Mouse (Mus musculus) neural tube, embryonic 14.5 days (tissue): Measurements from ENCODE around the gene Cdh23. TPM values are rescaled to one million over a fixed set of nuclear protein-coding genes. Genes with fewer than 3 reads are reported as not detected.
A peak's percentile ranks its signal among the peaks of the same experiment; 100 is the strongest.

ENCODE experiments used
- ATAC-seq: fragments of 200-750 bp; cut with Nextera tagmentation; 2 replicates; pipeline ENCODE4 v1.8.0; 2017; ENCODE audit warnings: low read depth, mild to moderate bottlenecking, moderate TSS enrichment, moderate library complexity
- H3K27ac ChIP-seq: fragments of 300-500 bp; sonication (generic); 2 replicates; pipeline ENCODE4 v1.5.1; 2014; ENCODE audit warnings: low read depth, mild to moderate bottlenecking, control low read depth, low read length, moderate library complexity, mixed read lengths
- H3K27me3 ChIP-seq: fragments of 300-500 bp; sonication (generic); 2 replicates; pipeline ENCODE4 v1.6.1; 2014; ENCODE audit warnings: low read length; ENCODE audit not compliant: control insufficient read depth, insufficient read depth
- H3K36me3 ChIP-seq: fragments of 300-500 bp; sonication (generic); 2 replicates; pipeline ENCODE4 v1.6.1; 2014; ENCODE audit warnings: low read length, mixed read lengths; ENCODE audit not compliant: control insufficient read depth, insufficient read depth
- H3K4me1 ChIP-seq: fragments of 300-500 bp; sonication (generic); 2 replicates; pipeline ENCODE4 v1.6.1; 2014; ENCODE audit warnings: low read length; ENCODE audit not compliant: control insufficient read depth, insufficient read depth
- H3K4me2 ChIP-seq: fragments of 300-500 bp; sonication (generic); 2 replicates; pipeline ENCODE4 v1.6.1; 2014; ENCODE audit warnings: mild to moderate bottlenecking, low read depth, low read length, control low read depth
- H3K4me3 ChIP-seq: fragments of 300-500 bp; sonication (generic); 2 replicates; pipeline ENCODE4 v1.5.1; 2014; ENCODE audit warnings: low read depth, low read length, control low read depth, mixed read lengths
- H3K9ac ChIP-seq: fragments of 300-500 bp; sonication (generic); replicated peaks from 2 replicates; pipeline ENCODE4 v1.6.1; 2014; ENCODE audit warnings: low read depth, mild to moderate bottlenecking, control low read depth, low read length, mixed read lengths
- H3K9me3 ChIP-seq: fragments of 300-500 bp; sonication (generic); 2 replicates; pipeline ENCODE4 v1.6.1; 2016; ENCODE audit warnings: low read length; ENCODE audit not compliant: control insufficient read depth
- WGBS: fragments of 180-500 bp; shearing (Covaris S2); extraction: QIAGEN DNeasy Blood & Tissue Kit; methylation state at CpG from one replicate; pipeline ENCODE4 v1.1.7; 2014; 5-methylcytosine and 5-hydroxymethylcytosine counted together
- polyA plus RNA-seq: library from polyadenylated mRNA; unstranded; fragments of >200 nt; fragmentation: Nextera tagmentation; extraction: Ambion mirVana; gene quantifications from 2 replicates; pipeline ENCODE4 v1.2.1, GENCODE M21; 2014

Gene Cdh23
- polyA plus RNA-seq, 1 experiment from 2014 or later = 15.4 TPM

DNA sequence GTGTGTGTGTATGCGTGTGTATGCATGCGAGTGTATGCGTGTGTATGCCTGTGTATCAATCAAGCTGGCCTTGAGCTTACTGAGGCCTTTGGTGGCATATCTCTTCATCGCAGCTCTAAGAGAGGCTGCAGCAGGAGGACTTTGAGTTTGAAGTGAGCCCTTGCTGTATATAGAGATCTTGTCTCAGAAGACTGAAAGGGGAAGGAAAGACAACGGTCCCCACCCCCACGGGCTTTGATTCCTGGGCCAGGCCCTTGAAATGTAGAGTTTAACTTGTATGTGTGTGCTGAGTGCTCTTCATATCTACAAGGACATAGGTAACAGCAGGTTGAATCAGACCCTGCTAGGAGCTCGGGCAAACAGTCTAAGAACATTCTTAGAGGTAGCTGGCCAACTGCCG, 407.1 kb downstream of the Cdh23 start:
- no peaks in the 10 kb centered on the region for H3K9me3 ChIP-seq
- H3K9ac ChIP-seq = no peak overlapping the region
- WGBS = 93% methylated on average over 8 of the region's 8 CpGs
- no peak overlapping the region for H3K4me2 ChIP-seq
- ATAC-seq = no peak
- peaks cover 29% of the 10 kb centered on the region for H3K4me1 ChIP-seq
- no peak overlapping the region for H3K4me3 ChIP-seq
- no peak overlapping the region for H3K27ac ChIP-seq
- peaks cover 12% of the 10 kb centered on the region for H3K36me3 ChIP-seq
- H3K27me3 ChIP-seq = no peaks in the 10 kb centered on the region

DNA sequence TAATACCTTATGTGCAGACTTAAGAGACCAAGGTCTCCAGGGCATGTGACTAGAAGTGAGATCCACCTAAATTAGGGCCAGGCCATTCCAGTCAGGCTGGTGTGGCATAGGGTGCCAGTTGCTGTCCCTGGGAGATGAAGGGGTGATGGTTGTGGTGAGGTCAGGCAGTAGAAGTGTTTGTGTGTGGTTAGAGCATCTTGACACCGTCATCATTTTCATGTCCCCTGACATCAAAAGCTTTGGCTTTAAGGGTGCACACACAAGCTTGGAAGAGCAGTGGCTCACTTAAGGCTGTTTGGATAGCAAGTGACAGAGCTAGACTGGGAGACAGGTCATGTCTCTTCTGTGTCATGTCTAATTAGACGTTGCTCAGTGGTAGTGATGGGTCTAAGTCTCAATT, 408.6 kb downstream of the Cdh23 start:
- no peak for ATAC-seq
- Histone ChIP-seq H3K4me3 (no peak overlapping the region), H3K4me2 (no peak overlapping the region), H3K9ac (no peak overlapping the region), H3K27me3 (no peaks in the 10 kb centered on the region), H3K27ac (no peak overlapping the region), H3K4me1 (peaks cover 41% of the 10 kb centered on the region), H3K36me3 (peaks cover under 1% of the 10 kb centered on the region; the same call in 1 of the 2 replicates), H3K9me3 (no peaks in the 10 kb centered on the region)
- 89% methylated on average over 2 of the region's 2 CpGs for WGBS

DNA sequence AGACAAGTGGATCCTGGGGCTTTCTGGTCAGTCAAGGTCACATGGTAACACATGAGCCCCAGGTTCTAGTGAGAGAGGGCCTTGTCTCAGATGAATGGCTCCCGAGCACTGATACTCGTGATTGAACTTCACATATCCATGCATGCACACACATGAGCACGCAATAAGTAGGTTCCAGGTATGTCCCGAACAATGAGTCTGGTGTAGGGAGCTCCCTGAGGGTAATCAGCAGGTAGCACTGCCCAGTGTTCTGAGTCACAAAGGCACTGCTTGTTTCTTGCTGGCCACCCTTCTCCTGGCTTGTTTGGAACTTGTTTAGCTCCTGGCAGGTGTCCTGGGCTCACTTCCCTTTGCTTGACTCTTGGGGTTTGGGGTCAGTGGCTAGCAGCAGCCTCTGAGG, 409.1 kb downstream of the Cdh23 start:
- WGBS = 89% methylated on average over 4 of the region's 4 CpGs
- no peak for ATAC-seq
- no peak overlapping the region for H3K9ac ChIP-seq
- no peak overlapping the region for H3K4me3 ChIP-seq
- no peak overlapping the region for H3K27ac ChIP-seq
- no peaks in the 10 kb centered on the region for H3K9me3 ChIP-seq
- peaks cover 46% of the 10 kb centered on the region for H3K4me1 ChIP-seq
- no peak overlapping the region for H3K4me2 ChIP-seq
- no peaks in the 10 kb centered on the region for H3K36me3 ChIP-seq
- H3K27me3 ChIP-seq = no peaks in the 10 kb centered on the region

DNA sequence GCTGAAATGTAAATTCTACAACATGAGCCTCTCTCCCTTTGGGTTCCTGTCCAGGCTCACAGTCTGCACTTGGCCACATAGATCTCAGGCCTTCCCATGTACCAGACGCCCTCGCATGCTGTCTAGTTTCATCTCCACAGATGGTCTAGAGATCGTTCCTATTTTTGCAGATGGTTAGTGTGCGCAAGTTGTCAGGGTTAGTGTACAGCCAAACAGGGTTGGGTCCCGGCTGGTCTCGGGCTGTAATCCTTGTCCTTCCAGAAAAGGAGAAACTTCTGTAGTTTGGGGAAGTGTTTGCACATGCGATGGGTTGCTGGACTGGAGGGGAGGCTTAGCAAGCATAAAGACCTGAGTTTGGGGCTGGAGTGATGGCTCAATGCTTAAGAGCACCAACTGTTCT, 409.7 kb downstream of the Cdh23 start:
- H3K27me3 ChIP-seq = no peaks in the 10 kb centered on the region
- H3K4me1 ChIP-seq = peaks cover 51% of the 10 kb centered on the region
- ATAC-seq = no peak
- no peaks in the 10 kb centered on the region for H3K36me3 ChIP-seq
- H3K9me3 ChIP-seq = no peaks in the 10 kb centered on the region
- H3K9ac ChIP-seq = no peak overlapping the region
- WGBS = 93% methylated on average over 7 of the region's 7 CpGs
- H3K4me2 ChIP-seq = peak overlapping the region; percentile 47
- H3K4me3 ChIP-seq = no peak overlapping the region
- peak overlapping the region; percentile 80 for H3K27ac ChIP-seq

DNA sequence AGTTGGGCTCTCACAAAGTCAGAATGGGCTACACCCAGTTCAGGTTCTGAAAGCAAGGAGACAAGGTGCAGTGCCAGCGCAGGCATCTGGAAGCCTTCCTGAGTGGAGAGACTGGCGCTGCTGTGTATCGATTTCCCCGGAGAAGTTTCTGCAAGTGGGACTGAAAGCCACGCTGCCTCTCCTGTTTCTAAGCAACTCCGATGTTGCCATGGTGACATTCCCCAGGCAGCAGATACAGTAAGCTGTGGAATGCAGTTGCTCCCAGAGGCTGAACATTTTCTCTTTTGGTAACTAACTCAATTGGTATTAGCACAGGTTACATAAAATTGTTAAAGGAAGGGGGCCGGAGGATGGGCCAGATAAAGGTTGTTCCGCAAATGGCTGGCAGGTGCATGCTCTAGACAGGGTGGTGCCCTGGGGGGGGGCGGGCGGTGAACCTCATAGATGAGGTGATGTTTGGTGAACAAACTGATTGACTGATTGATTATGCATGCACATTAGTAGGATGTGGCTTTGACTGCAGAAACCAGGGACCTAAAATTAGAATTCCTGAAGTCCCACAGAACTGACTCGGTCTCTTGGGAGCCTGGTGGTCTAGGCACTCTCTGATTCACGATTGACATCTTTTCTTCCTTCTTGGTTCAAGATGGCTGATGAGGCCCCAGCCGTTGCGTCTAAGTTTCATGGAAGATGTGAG, 410.5 kb downstream of the Cdh23 start:
- WGBS = 17% methylated on average over 14 of the region's 14 CpGs
- Histone ChIP-seq H3K4me2 (peak overlapping the region; percentile 47), H3K27me3 (no peaks in the 10 kb centered on the region), H3K9ac (peak overlapping the region; percentile 32; the same call in 1 of the 2 replicates), H3K36me3 (no peaks in the 10 kb centered on the region), H3K9me3 (no peaks in the 10 kb centered on the region), H3K27ac (peak overlapping the region; percentile 85), H3K4me3 (peak overlapping the region; percentile 17), H3K4me1 (peaks cover 57% of the 10 kb centered on the region)
- peak; percentile 84 for ATAC-seq

DNA sequence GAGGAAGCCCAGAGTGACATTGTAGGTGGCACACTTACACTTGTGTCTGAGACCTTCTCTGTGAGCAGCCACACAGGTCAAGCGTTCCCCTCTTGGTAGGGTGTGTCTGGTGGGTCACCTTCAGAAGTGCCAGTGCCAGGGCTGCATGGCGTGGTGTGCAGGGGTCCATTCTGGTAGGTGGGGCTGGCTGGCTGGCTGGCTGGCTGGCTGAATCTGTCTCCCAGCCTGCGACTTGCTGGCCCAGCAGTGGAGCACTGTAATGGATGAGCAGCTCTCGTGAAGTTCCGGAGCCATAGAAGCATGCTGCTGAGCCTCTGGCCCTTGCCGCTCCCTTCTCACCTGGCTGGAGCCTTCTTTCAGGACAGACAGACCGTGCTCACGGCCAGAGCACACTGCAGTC, 411.1 kb downstream of the Cdh23 start:
- Histone ChIP-seq H3K27ac (peak overlapping the region; percentile 85), H3K9ac (peak overlapping the region; percentile 32; the same call in 1 of the 2 replicates), H3K27me3 (no peaks in the 10 kb centered on the region), H3K36me3 (no peaks in the 10 kb centered on the region), H3K4me3 (peak overlapping the region; percentile 17), H3K4me1 (peaks cover 64% of the 10 kb centered on the region), H3K9me3 (no peaks in the 10 kb centered on the region), H3K4me2 (peak overlapping the region; percentile 47)
- peak; percentile 26; the same call in 1 of the 2 replicates for ATAC-seq
- 34% methylated on average over 8 of the region's 8 CpGs for WGBS

DNA sequence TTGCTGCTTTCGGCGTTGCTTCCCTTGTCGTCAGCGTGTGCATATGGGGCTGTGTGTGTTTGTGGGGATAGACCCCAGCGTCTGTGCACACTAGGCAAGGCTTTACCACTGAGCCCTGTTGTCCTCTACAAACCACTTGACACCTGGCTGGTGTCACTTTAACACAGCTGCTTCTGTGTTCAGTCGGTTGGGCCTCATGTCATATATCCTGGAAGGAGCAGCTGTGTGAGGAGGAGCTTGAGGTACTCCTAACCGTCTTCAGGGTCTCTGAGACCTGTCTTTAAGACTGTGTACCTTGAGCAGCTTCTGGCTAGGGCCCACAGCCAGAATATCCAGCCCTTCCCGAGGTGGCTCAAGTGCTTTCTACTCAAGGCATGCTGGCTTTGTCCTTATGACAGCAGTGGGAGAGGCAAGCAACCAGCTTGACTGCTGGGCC, 411.6 kb downstream of the Cdh23 start:
- no peaks in the 10 kb centered on the region for H3K9me3 ChIP-seq
- peak overlapping the region; percentile 17; the same call in 1 of the 2 replicates for H3K4me3 ChIP-seq
- no peaks in the 10 kb centered on the region for H3K36me3 ChIP-seq
- H3K4me1 ChIP-seq = peaks cover 69% of the 10 kb centered on the region
- H3K4me2 ChIP-seq = peak overlapping the region; percentile 47
- H3K27me3 ChIP-seq = no peaks in the 10 kb centered on the region
- peak overlapping the region; percentile 85 for H3K27ac ChIP-seq
- no peak overlapping the region; the same call in none of the 2 replicates for H3K9ac ChIP-seq
- WGBS = 28% methylated on average over 8 of the region's 8 CpGs
- ATAC-seq = peak; percentile 26; the same call in 1 of the 2 replicates

DNA sequence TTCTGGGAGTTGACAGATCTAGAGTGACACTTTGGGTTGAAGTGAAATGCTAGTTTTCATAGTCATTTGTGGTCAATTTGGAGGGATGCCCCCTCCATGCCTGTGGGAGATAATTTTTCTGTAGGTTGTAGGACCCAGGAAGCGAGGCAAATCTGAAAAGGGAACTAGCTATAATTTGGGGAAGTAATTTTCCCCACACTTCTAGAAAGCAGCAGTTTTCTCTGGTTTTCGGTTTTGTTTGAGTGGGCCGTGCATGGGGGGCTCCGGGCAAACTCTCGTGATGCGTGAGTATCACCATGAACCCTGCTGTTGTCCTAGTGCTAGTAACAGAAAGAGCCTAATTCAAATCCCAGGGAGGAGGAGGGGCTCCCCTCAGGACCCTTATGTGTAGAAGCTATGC, 412.0 kb downstream of the Cdh23 start:
- H3K4me1 ChIP-seq = peaks cover 72% of the 10 kb centered on the region
- H3K36me3 ChIP-seq = no peaks in the 10 kb centered on the region
- peak overlapping the region; percentile 47 for H3K4me2 ChIP-seq
- H3K9me3 ChIP-seq = no peaks in the 10 kb centered on the region
- no peak overlapping the region for H3K4me3 ChIP-seq
- H3K27me3 ChIP-seq = no peaks in the 10 kb centered on the region
- peak overlapping the region; percentile 85; the same call in 1 of the 2 replicates for H3K27ac ChIP-seq
- ATAC-seq = no peak
- WGBS = 51% methylated on average over 6 of the region's 6 CpGs
- no peak overlapping the region; the same call in 1 of the 2 replicates for H3K9ac ChIP-seq

DNA sequence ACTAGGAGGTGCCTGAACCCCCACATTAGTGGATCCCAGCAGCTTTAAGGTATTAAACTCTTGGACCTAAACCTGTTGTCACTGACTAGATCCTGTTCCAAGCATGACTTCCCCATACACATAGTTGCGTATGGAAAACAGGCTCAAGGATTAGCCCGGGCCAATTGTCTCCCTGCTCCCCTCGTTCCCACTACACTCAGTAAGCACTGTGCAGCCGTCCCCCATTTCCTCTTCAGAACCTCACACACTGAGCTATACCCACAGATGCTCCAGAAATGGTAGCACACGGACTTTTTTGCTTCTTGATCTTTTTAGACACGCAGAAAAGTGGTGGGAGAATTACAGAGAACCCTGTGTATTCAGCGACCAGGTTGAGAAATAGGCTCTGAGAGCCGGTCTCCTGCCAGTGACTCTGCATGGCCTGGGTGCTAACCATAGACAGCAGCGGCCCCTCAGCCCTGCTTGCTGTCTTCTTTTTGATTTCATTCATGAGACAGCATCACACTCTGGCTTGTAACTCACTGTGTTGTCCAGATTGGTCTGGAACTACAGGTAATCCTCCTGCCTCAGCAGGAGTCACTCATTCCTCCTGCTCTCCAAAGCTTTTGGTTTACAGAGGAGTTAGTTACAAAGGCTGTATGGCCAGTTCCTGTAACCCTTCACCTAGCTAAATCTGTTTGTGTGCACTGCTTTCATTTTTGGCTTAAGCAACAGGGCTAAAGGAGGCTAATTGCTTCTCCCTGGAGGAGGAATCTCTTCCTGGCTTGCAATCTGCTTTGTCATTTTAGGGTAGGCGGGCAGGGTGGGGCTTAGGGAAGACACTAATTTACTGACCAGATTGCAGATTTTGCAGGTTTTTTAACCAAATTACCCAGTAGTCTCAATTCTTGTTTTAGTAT, 413.9 kb downstream of the Cdh23 start:
- no peak overlapping the region for H3K27ac ChIP-seq
- no peak overlapping the region for H3K4me2 ChIP-seq
- no peaks in the 10 kb centered on the region for H3K36me3 ChIP-seq
- H3K27me3 ChIP-seq = no peaks in the 10 kb centered on the region
- ATAC-seq = no peak
- peaks cover 81% of the 10 kb centered on the region for H3K4me1 ChIP-seq
- no peak overlapping the region for H3K4me3 ChIP-seq
- no peaks in the 10 kb centered on the region for H3K9me3 ChIP-seq
- no peak overlapping the region for H3K9ac ChIP-seq
- WGBS = 83% methylated on average over 10 of the region's 10 CpGs
